Comparison of ENCODE assay signal across 23 mouse cellular contexts in the genomic region with DNA sequence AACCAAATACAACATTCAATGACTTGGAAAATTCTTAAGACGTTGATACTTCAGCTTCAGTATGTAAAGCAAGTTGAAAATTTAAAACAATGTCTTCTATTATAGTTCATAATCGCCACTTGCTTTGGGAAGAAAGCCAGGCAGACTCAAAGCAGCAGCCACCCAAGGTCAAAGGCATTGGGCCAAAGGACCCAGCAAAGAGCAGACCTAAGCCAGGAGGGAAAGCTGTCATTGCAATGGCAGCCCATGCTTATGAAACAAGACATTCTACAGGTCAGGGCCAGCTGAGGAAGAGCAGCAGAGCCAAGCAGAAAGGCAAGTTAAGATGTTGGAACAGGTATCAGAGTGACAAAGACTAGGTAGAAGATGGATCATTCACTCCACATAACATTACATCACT. TPM values are rescaled to one million over a fixed set of nuclear protein-coding genes. Genes with fewer than 3 reads are reported as not detected.
DNase-seq lines count a peak whose midpoint lies in the region; ATAC-seq and TF ChIP-seq lines count a peak whose summit lies in the region.
"Had no signal": no experiment of that assay in that cellular context is flagged by ENCODE, and none has a peak within 500 bp of the region (broad histone marks: within the 10 kb centered on the region; RNA-seq: fewer than 3 reads in every experiment).

No protein-coding gene starts in this region.

- H3K4me2 ChIP-seq in midbrain, postnatal 0 days (ENCODE audit: low read depth, low read length, poor library complexity, severe bottlenecking): no peak overlapping the region
- no peak overlapping the region for H3K4me2 ChIP-seq in midbrain, embryonic 15.5 days
- H3K4me2 ChIP-seq: embryonic facial prominence, embryonic 12.5 days; forebrain, embryonic 15.5 days; heart, embryonic 15.5 days had no signal

- H3K4me3 ChIP-seq in heart, embryonic 10.5 days: no peak overlapping the region
- H3K4me3 ChIP-seq in midbrain, postnatal 0 days (ENCODE audit: low read depth, low read length): no peak overlapping the region
- H3K4me3 ChIP-seq in midbrain, embryonic 15.5 days: no peak overlapping the region
- H3K4me3 ChIP-seq: embryonic facial prominence, embryonic 12.5 days; forebrain, embryonic 15.5 days; heart, embryonic 15.5 days had no signal

- no peaks in the 10 kb centered on the region for H3K4me1 ChIP-seq in heart, embryonic 10.5 days
- no peaks in the 10 kb centered on the region for H3K4me1 ChIP-seq in midbrain, postnatal 0 days (ENCODE audit: insufficient read depth, low read length)
- H3K4me1 ChIP-seq in midbrain, embryonic 15.5 days: no peaks in the 10 kb centered on the region
- H3K4me1 ChIP-seq: embryonic facial prominence, embryonic 12.5 days; forebrain, embryonic 15.5 days; heart, embryonic 15.5 days had no signal

- no peak for ATAC-seq in midbrain, postnatal 0 days (ENCODE audit: low FRiP score)
- ATAC-seq in midbrain, embryonic 15.5 days (replicated peaks): no peak
- ATAC-seq: activated CD4-positive, CD25-positive, alpha-beta regulatory T cell, adult 4 months; forebrain, embryonic 15.5 days; hindbrain, embryonic 16.5 days; Patski had no signal

- no peaks in the 10 kb centered on the region for H3K36me3 ChIP-seq in heart, embryonic 10.5 days
- no peaks in the 10 kb centered on the region for H3K36me3 ChIP-seq in midbrain, postnatal 0 days (ENCODE audit: insufficient read depth, low read length)
- H3K36me3 ChIP-seq in midbrain, embryonic 15.5 days (replicated peaks): no peaks in the 10 kb centered on the region
- H3K36me3 ChIP-seq: embryonic facial prominence, embryonic 12.5 days; forebrain, embryonic 15.5 days; heart, embryonic 15.5 days had no signal

- no peaks in the 10 kb centered on the region for H3K9me3 ChIP-seq in heart, embryonic 10.5 days
- H3K9me3 ChIP-seq in midbrain, postnatal 0 days (ENCODE audit: low read length): no peaks in the 10 kb centered on the region
- no peaks in the 10 kb centered on the region for H3K9me3 ChIP-seq in midbrain, embryonic 15.5 days
- H3K9me3 ChIP-seq: embryonic facial prominence, embryonic 12.5 days; forebrain, embryonic 15.5 days; heart, embryonic 15.5 days had no signal

- no peak overlapping the region for H3K27ac ChIP-seq in heart, embryonic 10.5 days
- no peak overlapping the region for H3K27ac ChIP-seq in midbrain, postnatal 0 days (ENCODE audit: low read depth, low read length)
- H3K27ac ChIP-seq in midbrain, embryonic 15.5 days: no peak overlapping the region
- H3K27ac ChIP-seq: embryonic facial prominence, embryonic 12.5 days; forebrain, embryonic 15.5 days; heart, embryonic 15.5 days had no signal

- H3K9ac ChIP-seq in midbrain, postnatal 0 days (replicated peaks; ENCODE audit: low read length, poor library complexity, severe bottlenecking): no peak overlapping the region
- H3K9ac ChIP-seq in midbrain, embryonic 15.5 days: no peak overlapping the region
- H3K9ac ChIP-seq: embryonic facial prominence, embryonic 12.5 days; forebrain, embryonic 15.5 days; heart, embryonic 15.5 days had no signal

- no peak for TF ChIP-seq CTCF in midbrain, postnatal 0 days (IDR thresholded peaks at IDR 0.05)

- DNase-seq in adrenal gland, postnatal 14 days: peak; percentile 28
- no peak for DNase-seq in adrenal gland, adult 8-10 months
- peak; percentile 6 for DNase-seq in heart, postnatal 4 days
- no peak for DNase-seq in heart, embryonic 10.5 days (ENCODE audit: low spot score)
- DNase-seq in midbrain, postnatal 0 days (ENCODE audit: low spot score): peak; percentile 47
- no peak for DNase-seq in layer of hippocampus, postnatal 36 days
- DNase-seq: cerebellum, adult 11-12 months; cerebellum, postnatal 25 days; gastrocnemius, postnatal 36 days; heart, adult 11 months; kidney, adult 11 months had no signal

- H3K27me3 ChIP-seq in heart, embryonic 10.5 days (ENCODE audit: insufficient read depth, poor library complexity, severe bottlenecking): no peaks in the 10 kb centered on the region
- H3K27me3 ChIP-seq in midbrain, postnatal 0 days (ENCODE audit: insufficient read depth, low read length): no peaks in the 10 kb centered on the region
- no peaks in the 10 kb centered on the region for H3K27me3 ChIP-seq in midbrain, embryonic 15.5 days (replicated peaks)
- H3K27me3 ChIP-seq: CH12.LX; embryonic facial prominence, embryonic 12.5 days; forebrain, embryonic 15.5 days; heart, embryonic 15.5 days had no signal

- WGBS in heart, embryonic 10.5 days: 82% methylated on average over 2 of the region's 2 CpGs
- 87% methylated on average over 2 of the region's 2 CpGs for WGBS in midbrain, postnatal 0 days
- WGBS in midbrain, embryonic 15.5 days: 88% methylated on average over 2 of the region's 2 CpGs

RNA-seq across cellular contexts. Expression of a gene that starts 25.3 kb away (rescaled TPM):
- total RNA-seq in adrenal gland, postnatal 14 days (2021): 0.23 TPM in 1 of 2 replicates, not detected in the other
- total RNA-seq in adrenal gland, adult 8-10 months (2022): under 1 TPM in 1 of 4 experiments, not detected in 3; 0.14 TPM
- not detected for total RNA-seq in heart, postnatal 4 days (2021)
- not detected in 2 replicates for polyA plus RNA-seq in heart, embryonic 10.5 days (2016; fragmentation: Nextera tagmentation; extraction: Ambion mirVana)
- total RNA-seq in midbrain, postnatal 0 days (2014; rRNA removed): 0.33 and 2.7 TPM in 2 replicates
- polyA plus RNA-seq in midbrain, postnatal 0 days (2015; fragmentation: Nextera tagmentation; extraction: Ambion mirVana): not detected in 2 replicates
- polyA plus RNA-seq in midbrain, embryonic 15.5 days (2015; fragmentation: Nextera tagmentation; extraction: Ambion mirVana): 1.4 and 1.5 TPM in 2 replicates
- not detected for total RNA-seq in layer of hippocampus, postnatal 36 days (2021)
- total RNA-seq: CH12.LX; gastrocnemius, adult 8-10 months; gastrocnemius, postnatal 36 days; heart, postnatal 25 days had no signal
- polyA plus RNA-seq: activated CD4-positive, CD25-positive, alpha-beta regulatory T cell, adult 4 months; cortical plate, adult 2 months; forebrain, embryonic 11.5 days; forebrain, embryonic 15.5 days; heart, embryonic 15.5 days; Patski had no signal

Comparison
In these comparisons a context has a peak if more than half of its experiments do, and no peak if none do; other contexts are left out.
1. DNase-seq: peak in adrenal gland, postnatal 14 days (single experiment), heart, postnatal 4 days (single experiment) and midbrain, postnatal 0 days (single experiment); none in adrenal gland, adult 8-10 months (single experiment), heart, embryonic 10.5 days (single experiment) and layer of hippocampus, postnatal 36 days (0 of 2).